Mouse (Mus musculus): ENCODE results near the gene Kcnk2. TPM values are rescaled to one million over a fixed set of nuclear protein-coding genes. Genes with fewer than 3 reads are reported as not detected.

Kcnk2 gene
- polyA plus RNA-seq, 1 experiment from 2014 or later = not detected

DNA sequence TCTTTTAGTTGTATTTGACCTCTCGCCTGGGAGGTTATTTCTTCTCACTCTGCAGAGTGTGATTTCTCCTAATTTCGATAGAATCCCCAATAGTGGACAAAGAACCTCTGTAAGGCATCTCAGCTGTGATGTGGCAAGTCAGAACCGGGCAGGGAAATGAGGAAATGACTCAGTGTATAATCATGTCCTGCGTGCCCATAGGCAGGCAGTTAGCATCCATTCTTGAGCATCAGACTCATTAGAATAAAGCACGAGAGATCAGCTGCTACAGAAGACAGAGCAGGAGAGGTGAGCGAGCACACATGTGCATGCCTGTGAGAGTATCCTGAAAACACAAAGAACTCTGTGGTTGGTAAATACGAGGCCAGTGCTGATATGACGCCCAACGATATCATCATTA lies 186.9 kb downstream of the Kcnk2 start:
- no peak overlapping the region for H3K4me3 ChIP-seq (ENCODE audit: low read depth, low read length)
- no peaks in the 10 kb centered on the region for H3K27me3 ChIP-seq (ENCODE audit: insufficient read depth, low read length)
- 47% methylated on average over 9 of the region's 9 CpGs for WGBS (ENCODE audit: insufficient replicate concordance)
- TF ChIP-seq CTCF (IDR thresholded peaks at IDR 0.05; ENCODE audit: low read depth) = no peak
- no peak for TF ChIP-seq EP300 (IDR thresholded peaks at IDR 0.05; ENCODE audit: low read depth)
- no peaks in the 10 kb centered on the region for H3K4me1 ChIP-seq (ENCODE audit: insufficient read depth)
- H3K4me2 ChIP-seq (ENCODE audit: low read depth, low read length) = no peak overlapping the region
- H3K36me3 ChIP-seq (replicated peaks; ENCODE audit: insufficient read depth, low read length) = no peaks in the 10 kb centered on the region
- no peak for ATAC-seq
- H3K27ac ChIP-seq (ENCODE audit: low read depth) = no peak overlapping the region
- H3K9me3 ChIP-seq (ENCODE audit: low read length) = no peaks in the 10 kb centered on the region
- no peak overlapping the region for H3K9ac ChIP-seq (replicated peaks)
- no peak for DNase-seq

- TF ChIP-seq EP300 (IDR thresholded peaks at IDR 0.05; ENCODE audit: low read depth) = no peak
- TF ChIP-seq CTCF (IDR thresholded peaks at IDR 0.05; ENCODE audit: low read depth) = no peak
- no peaks in the 10 kb centered on the region for H3K27me3 ChIP-seq (ENCODE audit: insufficient read depth, low read length)
- ATAC-seq (no peak), DNase-seq (no peak)
- no peak overlapping the region for H3K9ac ChIP-seq (replicated peaks)
- H3K4me1 ChIP-seq (ENCODE audit: insufficient read depth) = no peaks in the 10 kb centered on the region
- H3K36me3 ChIP-seq (replicated peaks; ENCODE audit: insufficient read depth, low read length) = no peaks in the 10 kb centered on the region
- H3K9me3 ChIP-seq (ENCODE audit: low read length) = no peaks in the 10 kb centered on the region
- no peak overlapping the region for H3K4me3 ChIP-seq (ENCODE audit: low read depth, low read length)
- WGBS (ENCODE audit: insufficient replicate concordance) = 80% methylated on average over 3 of the region's 3 CpGs
- no peak overlapping the region for H3K4me2 ChIP-seq (ENCODE audit: low read depth, low read length)
- no peak overlapping the region for H3K27ac ChIP-seq (ENCODE audit: low read depth)
These were observed 187.6 kb downstream of the Kcnk2 start for GRCm38 (mm10) chr1:189214477-189214876.

DNA sequence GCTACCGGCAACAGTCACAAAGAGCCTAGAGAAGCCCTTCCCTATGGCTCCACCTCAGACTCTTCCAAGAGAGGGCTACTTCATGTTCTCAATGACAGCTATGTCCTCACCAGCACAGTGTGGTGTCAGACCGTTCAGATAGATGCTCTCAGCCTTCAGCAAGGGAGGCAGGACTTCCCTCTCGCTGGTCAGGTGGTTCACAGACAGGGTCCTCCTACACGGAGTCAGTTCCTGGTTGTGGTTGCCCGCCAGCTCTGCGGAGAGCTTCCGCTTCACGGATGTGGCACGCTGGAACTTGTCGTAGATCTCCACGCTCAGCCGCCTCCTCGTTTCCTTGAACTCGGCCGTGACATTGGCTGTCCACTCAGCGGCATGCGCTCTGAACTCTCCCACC lies 192.4 kb downstream of the Kcnk2 start:
- ATAC-seq (no peak), DNase-seq (no peak)
- no peak overlapping the region for H3K4me2 ChIP-seq (ENCODE audit: low read depth, low read length)
- no peak overlapping the region for H3K9ac ChIP-seq (replicated peaks)
- H3K36me3 ChIP-seq (replicated peaks; ENCODE audit: insufficient read depth, low read length) = no peaks in the 10 kb centered on the region
- H3K27me3 ChIP-seq (ENCODE audit: insufficient read depth, low read length) = no peaks in the 10 kb centered on the region
- no peak overlapping the region for H3K27ac ChIP-seq (ENCODE audit: low read depth)
- no peaks in the 10 kb centered on the region for H3K9me3 ChIP-seq (ENCODE audit: low read length)
- TF ChIP-seq CTCF (IDR thresholded peaks at IDR 0.05; ENCODE audit: low read depth) = no peak
- no peak for TF ChIP-seq EP300 (IDR thresholded peaks at IDR 0.05; ENCODE audit: low read depth)
- 85% methylated on average over 17 of the region's 17 CpGs for WGBS (ENCODE audit: insufficient replicate concordance)
- H3K4me3 ChIP-seq (ENCODE audit: low read depth, low read length) = no peak overlapping the region
- no peaks in the 10 kb centered on the region for H3K4me1 ChIP-seq (ENCODE audit: insufficient read depth)

DNA sequence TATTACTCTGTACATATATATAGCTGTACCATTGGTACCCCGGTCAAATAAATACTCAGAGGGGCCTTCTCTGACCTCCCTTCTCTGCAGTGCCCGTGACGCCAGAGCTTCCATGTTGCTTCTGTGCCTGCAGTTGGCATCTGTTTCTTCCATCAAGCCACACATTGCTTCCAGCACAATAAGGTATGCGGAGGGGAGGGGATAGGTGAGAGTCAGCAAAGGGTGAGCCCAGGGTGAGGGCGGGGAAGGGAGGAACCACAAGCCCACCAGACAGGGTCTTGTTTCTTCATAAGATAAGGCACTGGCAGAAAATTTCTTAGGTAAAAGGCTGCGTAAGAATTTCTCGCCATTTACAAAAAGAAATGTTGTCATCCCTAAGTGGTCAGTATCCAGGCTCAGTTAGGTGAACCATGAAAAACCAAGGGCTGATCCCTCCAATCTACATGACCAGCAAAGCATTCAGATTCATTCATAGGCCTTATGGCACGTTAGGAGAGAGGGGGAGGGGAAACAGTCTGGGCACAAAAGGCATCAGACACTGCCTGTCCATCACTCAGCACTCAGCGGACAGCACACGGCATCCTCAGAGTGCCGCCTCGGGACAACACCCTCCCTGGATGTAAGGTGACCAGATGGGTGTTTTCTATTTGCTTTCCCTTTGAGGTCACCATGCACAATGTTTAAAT lies 192.9 kb downstream of the Kcnk2 start:
- Histone ChIP-seq H3K36me3 (replicated peaks; ENCODE audit: insufficient read depth, low read length) (no peaks in the 10 kb centered on the region), H3K9me3 (ENCODE audit: low read length) (no peaks in the 10 kb centered on the region), H3K4me2 (ENCODE audit: low read depth, low read length) (no peak overlapping the region), H3K27ac (ENCODE audit: low read depth) (no peak overlapping the region), H3K4me3 (ENCODE audit: low read depth, low read length) (no peak overlapping the region), H3K9ac (replicated peaks) (no peak overlapping the region), H3K4me1 (ENCODE audit: insufficient read depth) (no peaks in the 10 kb centered on the region), H3K27me3 (ENCODE audit: insufficient read depth, low read length) (no peaks in the 10 kb centered on the region)
- DNase-seq (no peak), ATAC-seq (no peak)
- TF ChIP-seq EP300 (IDR thresholded peaks at IDR 0.05; ENCODE audit: low read depth) (no peak), CTCF (IDR thresholded peaks at IDR 0.05; ENCODE audit: low read depth) (no peak)
- 82% methylated on average over 12 of the region's 12 CpGs for WGBS (ENCODE audit: insufficient replicate concordance)

GRCm38 (mm10) chr1:189208605-189209004 lies 193.5 kb downstream of the Kcnk2 start:
- DNase-seq = no peak
- Histone ChIP-seq H3K4me3 (ENCODE audit: low read depth, low read length) (no peak overlapping the region), H3K4me1 (ENCODE audit: insufficient read depth) (no peaks in the 10 kb centered on the region), H3K36me3 (replicated peaks; ENCODE audit: insufficient read depth, low read length) (no peaks in the 10 kb centered on the region), H3K9ac (replicated peaks) (no peak overlapping the region), H3K4me2 (ENCODE audit: low read depth, low read length) (no peak overlapping the region), H3K27ac (ENCODE audit: low read depth) (no peak overlapping the region), H3K27me3 (ENCODE audit: insufficient read depth, low read length) (no peaks in the 10 kb centered on the region), H3K9me3 (ENCODE audit: low read length) (no peaks in the 10 kb centered on the region)
- 81% methylated on average over 9 of the region's 9 CpGs for WGBS (ENCODE audit: insufficient replicate concordance)
- no peak for ATAC-seq
- no peak for TF ChIP-seq EP300 (IDR thresholded peaks at IDR 0.05; ENCODE audit: low read depth)
- TF ChIP-seq CTCF (IDR thresholded peaks at IDR 0.05; ENCODE audit: low read depth) = no peak

DNA sequence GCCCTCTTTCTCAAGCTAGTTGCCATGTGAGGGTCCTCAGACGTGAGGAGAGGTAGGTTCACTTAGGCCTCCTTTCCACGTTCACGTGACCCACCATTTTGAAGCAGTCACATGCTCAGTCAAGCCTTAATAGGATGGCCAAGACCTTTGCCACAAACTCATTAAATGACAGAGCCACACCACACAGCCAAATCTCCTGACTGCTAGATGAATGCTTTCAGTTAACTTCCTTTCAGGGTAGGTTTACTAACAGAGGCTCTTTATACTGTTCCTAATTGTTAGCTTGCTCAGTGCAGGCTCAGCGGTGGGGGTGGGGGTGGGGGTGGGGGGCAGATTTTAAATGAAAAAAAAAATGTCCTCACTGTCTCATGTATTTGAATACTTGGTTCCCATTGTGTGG lies 206.3 kb downstream of the Kcnk2 start:
- Histone ChIP-seq H3K4me3 (ENCODE audit: low read depth, low read length) (no peak overlapping the region), H3K27ac (ENCODE audit: low read depth) (no peak overlapping the region), H3K4me1 (ENCODE audit: insufficient read depth) (no peaks in the 10 kb centered on the region), H3K4me2 (ENCODE audit: low read depth, low read length) (no peak overlapping the region), H3K9me3 (ENCODE audit: low read length) (no peaks in the 10 kb centered on the region), H3K27me3 (ENCODE audit: insufficient read depth, low read length) (no peaks in the 10 kb centered on the region), H3K36me3 (replicated peaks; ENCODE audit: insufficient read depth, low read length) (no peaks in the 10 kb centered on the region), H3K9ac (replicated peaks) (no peak overlapping the region)
- ATAC-seq (no peak), DNase-seq (no peak)
- TF ChIP-seq EP300 (IDR thresholded peaks at IDR 0.05; ENCODE audit: low read depth) (no peak), CTCF (IDR thresholded peaks at IDR 0.05; ENCODE audit: low read depth) (no peak)
- WGBS (ENCODE audit: insufficient replicate concordance) = 77% methylated on average over 4 of the region's 4 CpGs

All from liver, postnatal 0 days (tissue).